Mouse (Mus musculus) cerebellum, adult 2 months (tissue): ENCODE measurements around the gene Mapk12. TPM values are rescaled to one million over a fixed set of nuclear protein-coding genes. Genes with fewer than 3 reads are reported as not detected.

Experiments used
- DNase-seq, 2 experiments: peaks; one replicate each; pipeline ENCODE4 v3.0.0; 2021
- H3K27ac ChIP-seq: fragments of 200-500 bp; 2 replicates; pipeline ENCODE4 v1.5.1; 2012; ENCODE audit warnings: low read length, control low read depth, inconsistent platforms; ENCODE audit not compliant: insufficient read depth
- H3K27me3 ChIP-seq: fragments of 200-500 bp; 2 replicates; pipeline ENCODE4 v1.6.1; 2012; ENCODE audit warnings: inconsistent platforms, mild to moderate bottlenecking, low read length, moderate library complexity; ENCODE audit not compliant: control insufficient read depth, insufficient read depth
- H3K4me1 ChIP-seq: fragments of 200-500 bp; 2 replicates; pipeline ENCODE4 v1.6.1; 2011; ENCODE audit warnings: low read length; ENCODE audit not compliant: control insufficient read depth, insufficient read depth
- H3K4me3 ChIP-seq: fragments of 200-500 bp; replicated peaks from 2 replicates; pipeline ENCODE3; 2011; ENCODE audit warnings: mild to moderate bottlenecking, low read depth, low read length, control low read depth; ENCODE audit not compliant: insufficient read depth
- CTCF ChIP-seq: fragments of 200-500 bp; IDR thresholded peaks from 2 replicates; pipeline ENCODE4 v1.5.1; 2011; ENCODE audit warnings: low read depth, mild to moderate bottlenecking, control low read depth, low read length, moderate library complexity, borderline replicate concordance; ENCODE audit not compliant: insufficient read depth
- POLR2A ChIP-seq: fragments of 200-500 bp; IDR thresholded peaks from 2 replicates; pipeline ENCODE4 v1.6.1; 2011; ENCODE audit warnings: low read length, control low read depth, borderline replicate concordance; ENCODE audit not compliant: insufficient read depth
- WGBS: fragments of 180-500 bp; shearing (Covaris S2); methylation state at CpG from one replicate; pipeline ENCODE4 v1.1.7; 2018; 5-methylcytosine and 5-hydroxymethylcytosine counted together
- polyA plus RNA-seq: library from polyadenylated mRNA; depleted of rRNA; stranded (reverse); fragments of >200 nt; gene quantifications from 2 replicates; pipeline ENCODE4 v1.2.3, GENCODE M21; 2012

Gene Mapk12
- polyA plus RNA-seq, 1 experiment: 112 TPM

GRCm38 (mm10) chr15:89147895-89148294, 7.4 kb upstream of the Mapk12 start:
- no peak for DNase-seq
- Histone ChIP-seq H3K27me3 (no peaks in the 10 kb centered on the region), H3K4me3 (peak overlapping the region; percentile 9), H3K27ac (no peak overlapping the region), H3K4me1 (peaks cover 21% of the 10 kb centered on the region)
- WGBS: 72% methylated on average over 4 of the region's 4 CpGs
- TF ChIP-seq CTCF (no peak), POLR2A (no peak)

- WGBS: 27% methylated on average over 10 of the region's 10 CpGs
- DNase-seq: no peak
- Histone ChIP-seq H3K27ac (0 out of 2 replicates have a peak overlapping the region, but pooled peaks have one; percentile 30), H3K4me3 (peak overlapping the region; percentile 59), H3K27me3 (no peaks in the 10 kb centered on the region), H3K4me1 (peaks cover 21% of the 10 kb centered on the region)
- TF ChIP-seq CTCF (no peak), POLR2A (no peak)
Observed at GRCm38 (mm10) chr15:89147456-89147855, 7.0 kb upstream of the Mapk12 start.

GRCm38 (mm10) chr15:89147024-89147423, 6.5 kb upstream of the Mapk12 start:
- TF ChIP-seq CTCF (no peak), POLR2A (no peak)
- H3K27ac ChIP-seq: peak overlapping the region; percentile 30
- 11% methylated on average over 16 of the region's 16 CpGs for WGBS
- H3K4me1 ChIP-seq: peaks cover 21% of the 10 kb centered on the region
- peak; percentile 68 to 69 for DNase-seq
- H3K4me3 ChIP-seq: peak overlapping the region; percentile 59
- H3K27me3 ChIP-seq: no peaks in the 10 kb centered on the region

GRCm38 (mm10) chr15:89146537-89146936, 6.0 kb upstream of the Mapk12 start:
- peak; percentile 68 for TF ChIP-seq POLR2A
- no peak for TF ChIP-seq CTCF
- peak; percentile 81 to 85 for DNase-seq
- H3K4me1 ChIP-seq: peaks cover 21% of the 10 kb centered on the region
- H3K27me3 ChIP-seq: no peaks in the 10 kb centered on the region
- 6% methylated on average over 27 of the region's 27 CpGs for WGBS
- H3K4me3 ChIP-seq: peak overlapping the region; percentile 59
- H3K27ac ChIP-seq: peak overlapping the region; percentile 30

- H3K4me3 ChIP-seq: peak overlapping the region; percentile 59
- no peak for DNase-seq
- WGBS: 82% methylated on average over 24 of the region's 24 CpGs
- no peak overlapping the region for H3K27ac ChIP-seq
- peaks cover 21% of the 10 kb centered on the region for H3K4me1 ChIP-seq
- no peaks in the 10 kb centered on the region for H3K27me3 ChIP-seq
- TF ChIP-seq CTCF (no peak), POLR2A (no peak)
Observed at GRCm38 (mm10) chr15:89145813-89146350, 5.4 kb upstream of the Mapk12 start.

- TF ChIP-seq POLR2A: no peak
- TF ChIP-seq CTCF: no peak
- Histone ChIP-seq H3K4me3 (no peak overlapping the region), H3K27ac (no peak overlapping the region), H3K4me1 (peaks cover 20% of the 10 kb centered on the region), H3K27me3 (no peaks in the 10 kb centered on the region)
- DNase-seq: no peak
- WGBS: 87% methylated on average over 11 of the region's 11 CpGs
Observed at GRCm38 (mm10) chr15:89144965-89145364, 4.5 kb upstream of the Mapk12 start.

GRCm38 (mm10) chr15:89143134-89143533, 2.6 kb upstream of the Mapk12 start:
- H3K27ac ChIP-seq: no peak overlapping the region
- 88% methylated on average over 2 of the region's 2 CpGs for WGBS
- peaks cover 29% of the 10 kb centered on the region for H3K4me1 ChIP-seq

GRCm38 (mm10) chr15:89141905-89142304, 1.4 kb upstream of the Mapk12 start:
- DNase-seq: no peak
- no peak for TF ChIP-seq POLR2A
- TF ChIP-seq CTCF: no peak
- 79% methylated on average over 4 of the region's 4 CpGs for WGBS
- Histone ChIP-seq H3K4me1 (peaks cover 33% of the 10 kb centered on the region), H3K4me3 (no peak overlapping the region), H3K27me3 (no peaks in the 10 kb centered on the region), H3K27ac (no peak overlapping the region)

More at GRCm38 (mm10) chr15:89143134-89143533, 2.6 kb upstream of the Mapk12 start:
- TF ChIP-seq CTCF: no peak
- no peak for TF ChIP-seq POLR2A
- no peak for DNase-seq
- no peaks in the 10 kb centered on the region for H3K27me3 ChIP-seq
- H3K4me3 ChIP-seq: no peak overlapping the region

- no peak overlapping the region for H3K27ac ChIP-seq
- 46% methylated on average over 5 of the region's 5 CpGs for WGBS
- no peak for DNase-seq
- peaks cover 34% of the 10 kb centered on the region for H3K4me1 ChIP-seq
- H3K4me3 ChIP-seq: no peak overlapping the region
- H3K27me3 ChIP-seq: no peaks in the 10 kb centered on the region
- TF ChIP-seq CTCF (no peak), POLR2A (no peak)
Observed at GRCm38 (mm10) chr15:89141443-89141842, 940 bp upstream of the Mapk12 start.
